Mouse (Mus musculus) liver, adult 2 months (tissue): ENCODE results near the gene Myh9. TPM values are rescaled to one million over a fixed set of nuclear protein-coding genes. Genes with fewer than 3 reads are reported as not detected.

Experiments
- DNase-seq: peaks from one replicate; pipeline ENCODE4 v3.0.0-alpha.2; 2011; ENCODE audit warnings: low read depth, low spot score; ENCODE audit errors: extremely low read depth
- H3K27ac ChIP-seq: fragments of 200-500 bp; replicated peaks from 2 replicates; pipeline ENCODE4 v1.5.1; 2012; ENCODE audit warnings: low read depth, mild to moderate bottlenecking, control low read depth, inconsistent platforms, low read length; ENCODE audit not compliant: insufficient read depth
- H3K27me3 ChIP-seq: fragments of 200-500 bp; 2 replicates; pipeline ENCODE4 v1.6.1; 2012; ENCODE audit warnings: mild to moderate bottlenecking, moderate library complexity, low read length, inconsistent platforms; ENCODE audit not compliant: control insufficient read depth, insufficient read depth
- H3K36me3 ChIP-seq: fragments of 200-500 bp; 2 replicates; pipeline ENCODE4 v1.6.1; 2012; ENCODE audit warnings: low read length, inconsistent platforms; ENCODE audit not compliant: control insufficient read depth, insufficient read depth
- H3K4me1 ChIP-seq: fragments of 200-500 bp; 2 replicates; pipeline ENCODE4 v1.6.1; 2011; ENCODE audit warnings: low read length; ENCODE audit not compliant: control insufficient read depth, insufficient read depth
- H3K4me3 ChIP-seq: fragments of 200-500 bp; 2 replicates; pipeline ENCODE4 v1.5.1; 2011; ENCODE audit warnings: low read depth, mild to moderate bottlenecking, control low read depth, low read length, moderate library complexity; ENCODE audit not compliant: insufficient read depth
- H3K79me2 ChIP-seq: fragments of 200-500 bp; 2 replicates; pipeline ENCODE4 v1.6.1; 2012; ENCODE audit warnings: inconsistent platforms, mild to moderate bottlenecking, low read length, moderate library complexity; ENCODE audit not compliant: control insufficient read depth, insufficient read depth
- H3K9ac ChIP-seq: fragments of 200-500 bp; 2 replicates; pipeline ENCODE4 v1.6.1; 2012; ENCODE audit warnings: low read depth, mild to moderate bottlenecking, control low read depth, inconsistent platforms, low read length
- CTCF ChIP-seq: fragments of 200-500 bp; IDR thresholded peaks from 2 replicates; pipeline ENCODE4 v1.5.1; 2011; ENCODE audit warnings: low read depth, low read length, control low read depth
- POLR2A ChIP-seq: fragments of 200-500 bp; IDR thresholded peaks from 2 replicates; pipeline ENCODE4 v1.6.1; 2011; ENCODE audit warnings: low read length, control low read depth; ENCODE audit not compliant: insufficient read depth; ENCODE audit errors: extremely low read depth
- WGBS: fragments of 180-500 bp; shearing (Covaris S2); methylation state at CpG from one replicate; pipeline ENCODE4 v1.1.7; 2018; 5-methylcytosine and 5-hydroxymethylcytosine counted together
- polyA plus RNA-seq: library from polyadenylated mRNA; depleted of rRNA; stranded (reverse); fragments of >200 nt; gene quantifications from 2 replicates; pipeline ENCODE4 v1.2.3, GENCODE M21; 2012
- total RNA-seq: library from RNA; depleted of rRNA; stranded (reverse); fragments of >200 nt; gene quantifications from 2 replicates; pipeline ENCODE4 v1.2.3, GENCODE M21; 2014

The Myh9 gene
- total and polyA plus RNA-seq, 2 experiments = 24.1 to 54.4 TPM

- DNase-seq = no peak
- Histone ChIP-seq H3K4me3 (no peak overlapping the region), H3K27ac (peak overlapping the region; percentile 8; the same call in 1 of the 2 replicates), H3K36me3 (no peaks in the 10 kb centered on the region), H3K4me1 (peaks cover 4% of the 10 kb centered on the region), H3K27me3 (no peaks in the 10 kb centered on the region), H3K79me2 (no peaks in the 10 kb centered on the region), H3K9ac (no peak overlapping the region)
- 70% methylated on average over 5 of the region's 5 CpGs for WGBS
- TF ChIP-seq POLR2A (no peak), CTCF (no peak)
These were observed 44.6 kb upstream of the Myh9 start for GRCm38 (mm10) chr15:77886369-77887092.

DNA sequence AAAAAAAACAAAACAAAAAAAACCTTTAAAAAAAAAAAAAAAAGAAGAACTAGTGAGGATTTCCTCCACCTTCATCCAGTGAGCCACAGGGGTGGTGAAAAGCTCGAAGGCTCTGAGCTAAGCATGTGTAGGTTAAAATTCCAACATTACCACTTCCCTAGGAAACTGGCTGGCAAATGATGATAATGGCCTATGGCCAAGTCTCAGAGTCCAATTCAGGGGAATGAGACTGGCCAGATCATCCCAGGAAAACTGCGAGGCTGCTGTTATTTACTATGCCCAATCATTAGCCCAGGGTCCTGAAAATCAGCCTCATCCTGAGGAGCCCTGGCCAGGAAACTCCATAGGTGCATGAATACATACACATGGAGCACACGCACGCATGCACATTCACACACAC lies 44.0 kb upstream of the Myh9 start:
- 11% methylated on average over 4 of the region's 4 CpGs for WGBS
- DNase-seq = peak; percentile 78
- H3K9ac ChIP-seq = no peak overlapping the region
- no peaks in the 10 kb centered on the region for H3K27me3 ChIP-seq
- no peak overlapping the region for H3K4me3 ChIP-seq
- no peaks in the 10 kb centered on the region for H3K79me2 ChIP-seq
- peak overlapping the region; percentile 8; the same call in 1 of the 2 replicates for H3K27ac ChIP-seq
- H3K36me3 ChIP-seq = no peaks in the 10 kb centered on the region
- no peak for TF ChIP-seq POLR2A
- no peak for TF ChIP-seq CTCF
- peaks cover 4% of the 10 kb centered on the region for H3K4me1 ChIP-seq

GRCm38 (mm10) chr15:77885159-77885558 lies 43.2 kb upstream of the Myh9 start:
- Histone ChIP-seq H3K4me1 (peaks cover 4% of the 10 kb centered on the region), H3K79me2 (no peaks in the 10 kb centered on the region), H3K36me3 (no peaks in the 10 kb centered on the region), H3K27me3 (no peaks in the 10 kb centered on the region), H3K4me3 (no peak overlapping the region), H3K9ac (no peak overlapping the region), H3K27ac (no peak overlapping the region)
- DNase-seq = no peak
- TF ChIP-seq CTCF (no peak), POLR2A (no peak)
- WGBS = 61% methylated on average over 6 of the region's 6 CpGs

- Histone ChIP-seq H3K27ac (peak overlapping the region; percentile 42; the same call in 1 of the 2 replicates), H3K36me3 (no peaks in the 10 kb centered on the region), H3K79me2 (no peaks in the 10 kb centered on the region), H3K9ac (no peak overlapping the region), H3K27me3 (no peaks in the 10 kb centered on the region), H3K4me3 (no peak overlapping the region), H3K4me1 (peaks cover 4% of the 10 kb centered on the region)
- TF ChIP-seq CTCF (no peak), POLR2A (no peak)
- DNase-seq = peak; percentile 13
- WGBS = 35% methylated on average over 4 of the region's 4 CpGs
These were observed 41.7 kb upstream of the Myh9 start for GRCm38 (mm10) chr15:77883697-77884010.

GRCm38 (mm10) chr15:77882797-77883696 lies 41.1 kb upstream of the Myh9 start:
- H3K27me3 ChIP-seq = no peaks in the 10 kb centered on the region
- H3K9ac ChIP-seq = no peak overlapping the region
- H3K4me3 ChIP-seq = no peak overlapping the region
- no peaks in the 10 kb centered on the region for H3K36me3 ChIP-seq
- 69% methylated on average over 15 of the region's 17 CpGs for WGBS
- peak; percentile 28 for DNase-seq
- peaks cover 4% of the 10 kb centered on the region for H3K4me1 ChIP-seq
- no peaks in the 10 kb centered on the region for H3K79me2 ChIP-seq
- H3K27ac ChIP-seq = peak overlapping the region; percentile 42; the same call in 1 of the 2 replicates
- TF ChIP-seq CTCF = no peak
